Mouse (Mus musculus) erythroblast, embryonic 14.5 days (primary cell): ENCODE measurements around the gene Clip2.

Experiments
- GATA1 ChIP-seq: IDR thresholded peaks from 2 replicates; pipeline ENCODE4 v1.6.1; 2012; ENCODE audit warnings: low read length, inconsistent platforms, mixed read lengths
- TAL1 ChIP-seq: IDR thresholded peaks from 3 replicates; pipeline ENCODE4 v1.6.1; 2012; ENCODE audit warnings: low read length, inconsistent platforms, mixed read lengths

GRCm38 (mm10) chr5:134555463-134556164 lies 3.4 kb upstream of the Clip2 start:
- TF ChIP-seq GATA1 (no peak), TAL1 (no peak)
